Mouse (Mus musculus): ENCODE results near the gene Tnk2.

DNA sequence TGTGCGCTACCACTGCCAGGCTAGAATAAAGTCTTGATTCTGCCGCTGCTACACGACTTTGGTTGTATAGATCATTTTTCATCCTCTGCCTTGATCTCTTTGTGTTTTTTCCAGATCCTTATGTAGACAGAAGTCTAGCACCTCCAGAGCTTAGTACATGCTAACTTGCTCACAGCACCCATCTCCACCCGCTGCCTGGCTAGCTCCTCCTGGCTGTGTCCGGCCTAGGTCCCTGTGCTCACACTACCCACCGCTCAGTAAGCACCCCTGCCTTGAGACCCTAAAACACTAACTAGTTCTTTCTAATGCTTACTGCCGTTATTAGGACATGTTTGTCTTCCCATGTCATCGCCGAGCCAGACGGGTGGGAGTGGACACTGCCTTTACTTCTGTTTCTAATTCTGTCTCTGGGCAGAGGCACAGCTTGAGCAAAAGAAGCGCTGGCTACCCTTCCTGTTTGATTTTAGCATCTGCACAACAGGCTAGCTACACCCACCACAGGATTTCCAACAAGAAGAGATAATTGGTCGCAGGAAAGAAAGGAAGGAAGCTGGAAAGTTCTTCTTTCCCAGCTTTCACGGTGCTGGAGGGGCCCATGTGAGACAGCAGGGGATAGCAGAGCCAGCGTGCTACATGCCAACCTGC lies 66.9 kb downstream of the Tnk2 start:
- TF ChIP-seq CTCF (IDR thresholded peaks at IDR 0.05; ENCODE audit: low read depth, low read length) (no peak), POLR2A (IDR thresholded peaks at IDR 0.05; ENCODE audit: borderline replicate concordance, low read depth, low read length) (no peak)
